8 mouse cellular contexts compared by ENCODE assay signal in the genomic region with DNA sequence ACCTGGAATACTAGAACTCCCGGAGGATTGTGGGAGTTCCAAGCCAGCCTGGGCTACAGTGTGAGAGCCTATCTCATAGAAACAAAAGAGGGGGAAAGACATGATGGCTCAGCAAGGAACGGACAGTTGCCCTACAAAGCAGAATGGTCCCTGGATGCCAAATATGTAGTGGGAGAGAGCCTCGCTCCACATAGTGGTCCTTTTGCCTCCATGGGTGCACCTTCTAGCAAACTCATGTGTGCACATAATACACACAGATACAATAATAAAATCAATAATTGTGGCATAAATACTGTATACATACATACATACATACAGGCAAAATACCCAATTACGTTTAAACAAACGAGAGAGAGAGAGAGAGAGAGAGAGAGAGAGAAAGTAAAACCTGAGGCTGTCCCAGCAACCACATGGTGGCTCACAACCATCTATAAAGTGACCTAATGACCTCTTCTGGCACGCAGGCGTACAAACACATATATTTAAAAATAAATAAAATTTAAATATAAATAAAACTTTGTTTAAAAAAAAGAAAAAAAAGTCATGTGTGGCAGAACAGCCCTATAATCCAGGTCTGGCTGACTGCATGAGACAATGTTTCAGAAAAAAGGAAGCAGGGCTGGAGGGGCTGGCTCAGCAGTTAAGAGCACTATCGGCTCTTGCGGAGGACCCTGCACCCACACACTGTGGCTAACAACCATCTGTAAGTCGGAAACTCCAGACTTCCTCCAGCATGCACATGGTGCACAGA. TPM values are rescaled to one million over a fixed set of nuclear protein-coding genes. Genes with fewer than 3 reads are reported as not detected.
DNase-seq lines count a peak whose midpoint lies in the region; ATAC-seq lines count a peak whose summit lies in the region.

No protein-coding gene starts in this region.

- H3K27ac ChIP-seq in kidney, embryonic 16.5 days (ENCODE audit: low read length), result peak overlapping the region; percentile 2; the same call in 1 of the 2 replicates
- peak overlapping the region; percentile 32 for H3K27ac ChIP-seq in brown adipose tissue, adult 24 weeks (replicated peaks; ENCODE audit: low read depth, low read length)
- peak overlapping the region; percentile 90 for H3K27ac ChIP-seq in hindbrain, embryonic 15.5 days (replicated peaks)
- 0 out of 2 replicates have a peak overlapping the region, but pooled peaks have one; percentile 37 for H3K27ac ChIP-seq in midbrain, embryonic 14.5 days (replicated peaks; ENCODE audit: low read depth, low read length)

- H3K4me2 ChIP-seq in kidney, embryonic 16.5 days (replicated peaks; ENCODE audit: low read depth, low read length), result 0 out of 2 replicates have a peak overlapping the region, but pooled peaks have one; percentile 75
- peak overlapping the region; percentile 94 for H3K4me2 ChIP-seq in hindbrain, embryonic 15.5 days
- 0 out of 2 replicates have a peak overlapping the region, but pooled peaks have one; percentile 19 for H3K4me2 ChIP-seq in midbrain, embryonic 14.5 days (ENCODE audit: low read length)

- WGBS in kidney, embryonic 16.5 days, result 60% methylated on average over 10 of the region's 10 CpGs
- WGBS in hindbrain, embryonic 15.5 days, result 78% methylated on average over 10 of the region's 10 CpGs
- WGBS in midbrain, embryonic 14.5 days, result 79% methylated on average over 10 of the region's 10 CpGs

- no peak for DNase-seq in kidney, adult 8-10 months
- no peak for DNase-seq in midbrain, embryonic 14.5 days
- DNase-seq in retina, postnatal 1 day, result no peak
- no peak for DNase-seq in c-Kit-positive CD71-positive TER-119-positive erythroid progenitor cells, embryonic 14.5 days (ENCODE audit: low spot score)
- DNase-seq in spleen, postnatal 10 days (ENCODE audit: low spot score in 2 of 2), result no peak

- H3K9ac ChIP-seq in kidney, embryonic 16.5 days (replicated peaks; ENCODE audit: low read length), result peak overlapping the region; percentile 81; the same call in 1 of the 2 replicates
- no peak overlapping the region for H3K9ac ChIP-seq in hindbrain, embryonic 15.5 days
- no peak overlapping the region for H3K9ac ChIP-seq in midbrain, embryonic 14.5 days (replicated peaks; ENCODE audit: low read length)

- 0 out of 2 replicates have a peak, but pooled peaks cover 6% of the 10 kb centered on the region for H3K36me3 ChIP-seq in kidney, embryonic 16.5 days (ENCODE audit: insufficient read depth, low read length)
- H3K36me3 ChIP-seq in hindbrain, embryonic 15.5 days, result no peaks in the 10 kb centered on the region
- no peaks in the 10 kb centered on the region for H3K36me3 ChIP-seq in midbrain, embryonic 14.5 days (ENCODE audit: control insufficient read depth, insufficient read depth, low read length)

- H3K9me3 ChIP-seq in kidney, embryonic 16.5 days (ENCODE audit: low read length), result no peaks in the 10 kb centered on the region
- no peaks in the 10 kb centered on the region for H3K9me3 ChIP-seq in hindbrain, embryonic 15.5 days
- H3K9me3 ChIP-seq in midbrain, embryonic 14.5 days (ENCODE audit: control insufficient read depth, low read length), result no peaks in the 10 kb centered on the region

- no peak for ATAC-seq in kidney, embryonic 16.5 days (ENCODE audit: low FRiP score, low TSS enrichment)
- ATAC-seq in hindbrain, embryonic 15.5 days (ENCODE audit: low FRiP score, low read depth), result no peak
- no peak for ATAC-seq in midbrain, embryonic 14.5 days (ENCODE audit: low FRiP score, low TSS enrichment)

- H3K4me3 ChIP-seq in kidney, embryonic 16.5 days (ENCODE audit: low read length), result no peak overlapping the region
- no peak overlapping the region for H3K4me3 ChIP-seq in brown adipose tissue, adult 24 weeks (ENCODE audit: insufficient read depth, low read depth, low read length)
- no peak overlapping the region for H3K4me3 ChIP-seq in hindbrain, embryonic 15.5 days
- H3K4me3 ChIP-seq in midbrain, embryonic 14.5 days (replicated peaks; ENCODE audit: low read depth, low read length), result no peak overlapping the region

- no peaks in the 10 kb centered on the region for H3K27me3 ChIP-seq in kidney, embryonic 16.5 days (ENCODE audit: insufficient read depth, low read length)
- H3K27me3 ChIP-seq in hindbrain, embryonic 15.5 days, result no peaks in the 10 kb centered on the region
- no peaks in the 10 kb centered on the region for H3K27me3 ChIP-seq in midbrain, embryonic 14.5 days (ENCODE audit: control insufficient read depth, insufficient read depth, low read length)

- H3K4me1 ChIP-seq in kidney, embryonic 16.5 days (ENCODE audit: insufficient read depth, low read length), result peaks cover 6% of the 10 kb centered on the region
- H3K4me1 ChIP-seq in brown adipose tissue, adult 24 weeks (ENCODE audit: control insufficient read depth, insufficient read depth, insufficient read length, low read length), result no peaks in the 10 kb centered on the region; the same call in 1 of the 2 replicates
- peaks cover 13% of the 10 kb centered on the region for H3K4me1 ChIP-seq in hindbrain, embryonic 15.5 days (replicated peaks)
- peaks cover 4% of the 10 kb centered on the region for H3K4me1 ChIP-seq in midbrain, embryonic 14.5 days (ENCODE audit: control insufficient read depth, insufficient read depth, low read length)

RNA-seq across cellular contexts. Expression of a gene that starts 0.8 kb away (rescaled TPM):
- 4.3 and 6.1 TPM in 2 replicates for polyA plus RNA-seq in kidney, embryonic 16.5 days (2015; fragmentation: Nextera tagmentation; extraction: Ambion mirVana)
- 4.2 and 5.3 TPM in 2 replicates for polyA plus RNA-seq in brown adipose tissue, adult 24 weeks (2012; ENCODE audit: insufficient read depth, insufficient read length, missing spikeins)
- polyA plus RNA-seq in hindbrain, embryonic 15.5 days (2015; fragmentation: Nextera tagmentation; extraction: Ambion mirVana), result 8.6 and 9.3 TPM in 2 replicates
- polyA plus RNA-seq in midbrain, embryonic 14.5 days (2014; fragmentation: Nextera tagmentation; extraction: Ambion mirVana), result 5.9 and 8.0 TPM in 2 replicates

RNA-seq across cellular contexts. Expression of a gene that starts 15.0 kb away (rescaled TPM):
- polyA plus RNA-seq in kidney, embryonic 16.5 days (2015; fragmentation: Nextera tagmentation; extraction: Ambion mirVana), result 0.58 and 0.64 TPM in 2 replicates
- polyA plus RNA-seq in brown adipose tissue, adult 24 weeks (2012; ENCODE audit: insufficient read depth, insufficient read length, missing spikeins), result not detected in 2 replicates
- 0.34 and 0.54 TPM in 2 replicates for polyA plus RNA-seq in hindbrain, embryonic 15.5 days (2015; fragmentation: Nextera tagmentation; extraction: Ambion mirVana)
- 0.18 TPM in 1 of 2 replicates, not detected in the other for polyA plus RNA-seq in midbrain, embryonic 14.5 days (2014; fragmentation: Nextera tagmentation; extraction: Ambion mirVana)

RNA-seq across cellular contexts. Expression of a gene that starts 28.3 kb away (rescaled TPM):
- 4.3 and 5.1 TPM in 2 replicates for polyA plus RNA-seq in kidney, embryonic 16.5 days (2015; fragmentation: Nextera tagmentation; extraction: Ambion mirVana)
- not detected in 2 replicates for polyA plus RNA-seq in brown adipose tissue, adult 24 weeks (2012; ENCODE audit: insufficient read depth, insufficient read length, missing spikeins)
- 3.8 and 4.8 TPM in 2 replicates for polyA plus RNA-seq in hindbrain, embryonic 15.5 days (2015; fragmentation: Nextera tagmentation; extraction: Ambion mirVana)
- polyA plus RNA-seq in midbrain, embryonic 14.5 days (2014; fragmentation: Nextera tagmentation; extraction: Ambion mirVana), result 2.1 and 3.3 TPM in 2 replicates

RNA-seq across cellular contexts. Expression of a gene that starts 50.1 kb away (rescaled TPM):
- polyA plus RNA-seq in kidney, embryonic 16.5 days (2015; fragmentation: Nextera tagmentation; extraction: Ambion mirVana), result 23.4 and 28.2 TPM in 2 replicates
- polyA plus RNA-seq in brown adipose tissue, adult 24 weeks (2012; ENCODE audit: insufficient read depth, insufficient read length, missing spikeins), result not detected in 2 replicates
- polyA plus RNA-seq in hindbrain, embryonic 15.5 days (2015; fragmentation: Nextera tagmentation; extraction: Ambion mirVana), result 1.0 and 2.5 TPM in 2 replicates
- 0.23 and 0.43 TPM in 2 replicates for polyA plus RNA-seq in midbrain, embryonic 14.5 days (2014; fragmentation: Nextera tagmentation; extraction: Ambion mirVana)

RNA-seq across cellular contexts. Expression of a gene that starts 51.8 kb away (rescaled TPM):
- polyA plus RNA-seq in kidney, embryonic 16.5 days (2015; fragmentation: Nextera tagmentation; extraction: Ambion mirVana), result 7.9 and 9.1 TPM in 2 replicates
- polyA plus RNA-seq in brown adipose tissue, adult 24 weeks (2012; ENCODE audit: insufficient read depth, insufficient read length, missing spikeins), result 70.3 and 94.2 TPM in 2 replicates
- 2.0 and 2.2 TPM in 2 replicates for polyA plus RNA-seq in hindbrain, embryonic 15.5 days (2015; fragmentation: Nextera tagmentation; extraction: Ambion mirVana)
- polyA plus RNA-seq in midbrain, embryonic 14.5 days (2014; fragmentation: Nextera tagmentation; extraction: Ambion mirVana), result 1.1 and 2.0 TPM in 2 replicates

Comparison
In these comparisons a context has a peak if more than half of its experiments do, and no peak if none do; other contexts are left out.
1. H3K27ac ChIP-seq: peak in every context shown above with its lines; median percentile 90 in hindbrain, embryonic 15.5 days; 37 in midbrain, embryonic 14.5 days; 32 in brown adipose tissue, adult 24 weeks; 2 in kidney, embryonic 16.5 days.
2. H3K4me2 ChIP-seq: peak in every context shown above with its lines; median percentile 94 in hindbrain, embryonic 15.5 days; 75 in kidney, embryonic 16.5 days; 19 in midbrain, embryonic 14.5 days.